Mouse (Mus musculus): Measurements from ENCODE around the gene Tbc1d8. TPM values are rescaled to one million over a fixed set of nuclear protein-coding genes. Genes with fewer than 3 reads are reported as not detected.

Gene Tbc1d8
- polyA plus RNA-seq, 1 experiment from 2014 or later, result 11.5 TPM

GRCm38 (mm10) chr1:39468982-39469381, 9.6 kb downstream of the Tbc1d8 start:
- no peak for DNase-seq (ENCODE audit: low spot score)
- Histone ChIP-seq H3K9me3 (ENCODE audit: control insufficient read depth, low read length) (no peaks in the 10 kb centered on the region), H3K9ac (ENCODE audit: low read depth, low read length) (no peak overlapping the region), H3K27ac (replicated peaks; ENCODE audit: low read depth, low read length) (no peak overlapping the region), H3K4me3 (ENCODE audit: low read depth, low read length) (no peak overlapping the region), H3K4me2 (ENCODE audit: low read depth, low read length) (no peak overlapping the region), H3K4me1 (ENCODE audit: control insufficient read depth, insufficient read depth, low read length) (0 out of 2 replicates have a peak, but pooled peaks cover 2% of the 10 kb centered on the region), H3K36me3 (ENCODE audit: control insufficient read depth, insufficient read depth, low read length) (no peaks in the 10 kb centered on the region), H3K27me3 (replicated peaks; ENCODE audit: control insufficient read depth, insufficient read depth, low read length) (no peaks in the 10 kb centered on the region)
- ATAC-seq (ENCODE audit: low read depth), result no peak
- WGBS, result 90% methylated on average over 7 of the region's 7 CpGs

DNA sequence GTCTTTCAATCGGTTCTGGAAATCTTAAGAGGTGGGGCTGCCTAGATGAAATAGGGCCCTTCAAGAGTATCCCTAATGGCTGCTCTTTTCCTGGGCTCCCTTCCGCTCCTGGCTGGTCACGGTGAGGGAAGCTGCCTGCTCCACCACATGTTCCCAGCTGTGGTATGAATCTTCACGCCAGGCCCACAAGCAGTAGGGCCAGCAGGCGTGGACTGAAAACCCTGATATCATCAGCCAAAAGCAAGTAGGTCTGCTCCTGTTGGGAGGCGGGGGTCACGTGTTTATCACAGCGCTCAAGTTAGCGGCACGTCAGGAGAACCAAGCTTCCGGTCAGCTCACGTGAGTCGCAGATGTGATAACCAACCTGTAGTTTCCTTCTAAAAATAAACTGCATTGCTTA, 12.0 kb downstream of the Tbc1d8 start:
- H3K27me3 ChIP-seq (replicated peaks; ENCODE audit: control insufficient read depth, insufficient read depth, low read length), result no peaks in the 10 kb centered on the region
- H3K4me2 ChIP-seq (ENCODE audit: low read depth, low read length), result no peak overlapping the region
- H3K27ac ChIP-seq (replicated peaks; ENCODE audit: low read depth, low read length), result no peak overlapping the region
- H3K36me3 ChIP-seq (ENCODE audit: control insufficient read depth, insufficient read depth, low read length), result no peaks in the 10 kb centered on the region
- no peak overlapping the region for H3K9ac ChIP-seq (ENCODE audit: low read depth, low read length)
- no peak overlapping the region for H3K4me3 ChIP-seq (ENCODE audit: low read depth, low read length)
- DNase-seq (ENCODE audit: low spot score) (no peak), ATAC-seq (ENCODE audit: low read depth) (no peak)
- no peaks in the 10 kb centered on the region for H3K9me3 ChIP-seq (ENCODE audit: control insufficient read depth, low read length)
- H3K4me1 ChIP-seq (ENCODE audit: control insufficient read depth, insufficient read depth, low read length), result 0 out of 2 replicates have a peak, but pooled peaks cover 5% of the 10 kb centered on the region
- 94% methylated on average over 13 of the region's 13 CpGs for WGBS

- no peak overlapping the region for H3K9ac ChIP-seq (ENCODE audit: low read depth, low read length)
- H3K27me3 ChIP-seq (replicated peaks; ENCODE audit: control insufficient read depth, insufficient read depth, low read length), result no peaks in the 10 kb centered on the region
- 80% methylated on average over 3 of the region's 3 CpGs for WGBS
- ATAC-seq (ENCODE audit: low read depth) (no peak), DNase-seq (ENCODE audit: low spot score) (no peak)
- H3K36me3 ChIP-seq (ENCODE audit: control insufficient read depth, insufficient read depth, low read length), result no peaks in the 10 kb centered on the region
- no peak overlapping the region for H3K27ac ChIP-seq (replicated peaks; ENCODE audit: low read depth, low read length)
- 0 out of 2 replicates have a peak, but pooled peaks cover 5% of the 10 kb centered on the region for H3K4me1 ChIP-seq (ENCODE audit: control insufficient read depth, insufficient read depth, low read length)
- H3K9me3 ChIP-seq (ENCODE audit: control insufficient read depth, low read length), result no peaks in the 10 kb centered on the region
- H3K4me3 ChIP-seq (ENCODE audit: low read depth, low read length), result no peak overlapping the region
- no peak overlapping the region for H3K4me2 ChIP-seq (ENCODE audit: low read depth, low read length)
Observed at GRCm38 (mm10) chr1:39464760-39465159, 13.8 kb downstream of the Tbc1d8 start.

GRCm38 (mm10) chr1:39462937-39463444, 15.6 kb downstream of the Tbc1d8 start:
- Histone ChIP-seq H3K4me2 (ENCODE audit: low read depth, low read length) (no peak overlapping the region), H3K4me1 (ENCODE audit: control insufficient read depth, insufficient read depth, low read length) (0 out of 2 replicates have a peak, but pooled peaks cover 5% of the 10 kb centered on the region), H3K27me3 (replicated peaks; ENCODE audit: control insufficient read depth, insufficient read depth, low read length) (no peaks in the 10 kb centered on the region), H3K4me3 (ENCODE audit: low read depth, low read length) (no peak overlapping the region), H3K27ac (replicated peaks; ENCODE audit: low read depth, low read length) (no peak overlapping the region), H3K9me3 (ENCODE audit: control insufficient read depth, low read length) (no peaks in the 10 kb centered on the region), H3K36me3 (ENCODE audit: control insufficient read depth, insufficient read depth, low read length) (no peaks in the 10 kb centered on the region), H3K9ac (ENCODE audit: low read depth, low read length) (no peak overlapping the region)
- no peak for DNase-seq (ENCODE audit: low spot score)
- WGBS, result 90% methylated on average over 6 of the region's 6 CpGs
- no peak for ATAC-seq (ENCODE audit: low read depth)

GRCm38 (mm10) chr1:39462036-39462435, 16.5 kb downstream of the Tbc1d8 start:
- Histone ChIP-seq H3K27ac (replicated peaks; ENCODE audit: low read depth, low read length) (no peak overlapping the region), H3K4me3 (ENCODE audit: low read depth, low read length) (no peak overlapping the region), H3K9ac (ENCODE audit: low read depth, low read length) (no peak overlapping the region), H3K9me3 (ENCODE audit: control insufficient read depth, low read length) (no peaks in the 10 kb centered on the region), H3K27me3 (replicated peaks; ENCODE audit: control insufficient read depth, insufficient read depth, low read length) (no peaks in the 10 kb centered on the region), H3K36me3 (ENCODE audit: control insufficient read depth, insufficient read depth, low read length) (no peaks in the 10 kb centered on the region), H3K4me2 (ENCODE audit: low read depth, low read length) (no peak overlapping the region), H3K4me1 (ENCODE audit: control insufficient read depth, insufficient read depth, low read length) (0 out of 2 replicates have a peak, but pooled peaks cover 5% of the 10 kb centered on the region)
- 81% methylated on average over 13 of the region's 13 CpGs for WGBS
- ATAC-seq (ENCODE audit: low read depth) (no peak), DNase-seq (ENCODE audit: low spot score) (no peak)

GRCm38 (mm10) chr1:39460495-39460894, 18.1 kb downstream of the Tbc1d8 start:
- 0 out of 2 replicates have a peak, but pooled peaks cover 5% of the 10 kb centered on the region for H3K4me1 ChIP-seq (ENCODE audit: control insufficient read depth, insufficient read depth, low read length)
- DNase-seq (ENCODE audit: low spot score) (no peak), ATAC-seq (ENCODE audit: low read depth) (no peak)
- 89% methylated on average over 5 of the region's 5 CpGs for WGBS
- H3K4me2 ChIP-seq (ENCODE audit: low read depth, low read length), result no peak overlapping the region
- H3K27ac ChIP-seq (replicated peaks; ENCODE audit: low read depth, low read length), result no peak overlapping the region
- H3K9me3 ChIP-seq (ENCODE audit: control insufficient read depth, low read length), result no peaks in the 10 kb centered on the region
- H3K4me3 ChIP-seq (ENCODE audit: low read depth, low read length), result no peak overlapping the region
- no peaks in the 10 kb centered on the region for H3K27me3 ChIP-seq (replicated peaks; ENCODE audit: control insufficient read depth, insufficient read depth, low read length)
- no peaks in the 10 kb centered on the region for H3K36me3 ChIP-seq (ENCODE audit: control insufficient read depth, insufficient read depth, low read length)
- H3K9ac ChIP-seq (ENCODE audit: low read depth, low read length), result no peak overlapping the region

- peak; percentile 58; the same call in 1 of the 2 replicates for ATAC-seq (ENCODE audit: low read depth)
- H3K4me3 ChIP-seq (ENCODE audit: low read depth, low read length), result no peak overlapping the region
- H3K9ac ChIP-seq (ENCODE audit: low read depth, low read length), result no peak overlapping the region
- no peaks in the 10 kb centered on the region for H3K9me3 ChIP-seq (ENCODE audit: control insufficient read depth, low read length)
- 87% methylated on average over 13 of the region's 13 CpGs for WGBS
- H3K4me1 ChIP-seq (ENCODE audit: control insufficient read depth, insufficient read depth, low read length), result no peaks in the 10 kb centered on the region
- H3K27me3 ChIP-seq (replicated peaks; ENCODE audit: control insufficient read depth, insufficient read depth, low read length), result no peaks in the 10 kb centered on the region
- no peak for DNase-seq (ENCODE audit: low spot score)
- H3K27ac ChIP-seq (replicated peaks; ENCODE audit: low read depth, low read length), result no peak overlapping the region; the same call in 1 of the 2 replicates
- no peak overlapping the region for H3K4me2 ChIP-seq (ENCODE audit: low read depth, low read length)
- no peaks in the 10 kb centered on the region for H3K36me3 ChIP-seq (ENCODE audit: control insufficient read depth, insufficient read depth, low read length)
Observed at GRCm38 (mm10) chr1:39457887-39458874, 20.4 kb downstream of the Tbc1d8 start.

- Histone ChIP-seq H3K4me2 (ENCODE audit: low read depth, low read length) (no peak overlapping the region), H3K4me1 (ENCODE audit: control insufficient read depth, insufficient read depth, low read length) (no peaks in the 10 kb centered on the region), H3K36me3 (ENCODE audit: control insufficient read depth, insufficient read depth, low read length) (no peaks in the 10 kb centered on the region), H3K9ac (ENCODE audit: low read depth, low read length) (no peak overlapping the region), H3K9me3 (ENCODE audit: control insufficient read depth, low read length) (no peaks in the 10 kb centered on the region), H3K4me3 (ENCODE audit: low read depth, low read length) (no peak overlapping the region), H3K27me3 (replicated peaks; ENCODE audit: control insufficient read depth, insufficient read depth, low read length) (no peaks in the 10 kb centered on the region), H3K27ac (replicated peaks; ENCODE audit: low read depth, low read length) (no peak overlapping the region)
- no peak for ATAC-seq (ENCODE audit: low read depth)
- 63% methylated on average over 5 of the region's 5 CpGs for WGBS
- no peak for DNase-seq (ENCODE audit: low spot score)
Observed at GRCm38 (mm10) chr1:39456421-39456853, 22.1 kb downstream of the Tbc1d8 start.

All from embryonic facial prominence, embryonic 14.5 days (tissue).